Mouse (Mus musculus) bone marrow macrophage, adult 2 months (primary cell): ENCODE data around the gene Pou6f1.

ENCODE experiments used
- CTCF ChIP-seq: IDR thresholded peaks from 2 replicates; pipeline ENCODE4 v1.5.1; 2012; ENCODE audit warnings: low read depth, mild to moderate bottlenecking, low read length, moderate library complexity
- POLR2A ChIP-seq: IDR thresholded peaks from 2 replicates; pipeline ENCODE4 v1.6.1; 2012; ENCODE audit warnings: mild to moderate bottlenecking, low read depth, low read length, borderline replicate concordance

DNA sequence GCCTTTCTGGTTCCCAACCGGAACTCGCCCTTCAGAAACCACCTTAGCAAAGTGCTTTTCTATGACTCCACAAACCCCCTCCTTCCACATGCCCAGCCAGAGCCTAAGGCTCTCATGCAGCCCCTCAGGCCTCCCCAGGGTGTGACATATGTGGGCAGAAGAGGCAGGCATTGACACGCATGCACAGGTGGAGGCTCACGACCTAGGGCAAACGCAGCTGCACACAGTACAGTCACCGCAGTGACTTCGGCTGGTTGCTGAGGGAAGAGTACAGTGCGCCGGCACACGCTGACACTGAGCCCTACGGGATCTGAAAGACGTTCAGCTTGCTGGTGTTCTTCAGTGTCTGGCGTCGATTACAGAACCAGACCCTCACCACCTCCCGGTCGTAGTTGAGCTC is 21.8 kb downstream of the Pou6f1 start:
- TF ChIP-seq POLR2A, result no peak
- TF ChIP-seq CTCF, result no peak
